Mouse (Mus musculus): ENCODE results near the gene Tomm20l.

GRCm38 (mm10) chr12:71113074-71113473 is 1.8 kb downstream of the Tomm20l start:
- TF ChIP-seq POLR2A (IDR thresholded peaks at IDR 0.05; ENCODE audit: low read depth, low read length) (no peak), CTCF (conservative IDR thresholded peaks at IDR 0.05; ENCODE audit: insufficient read depth, insufficient read length, low read depth, low read length) (no peak)
